Mouse (Mus musculus) cerebellum, adult 2 months (tissue): ENCODE measurements at regions not wholly inside any gene's neighbourhood (a gene's known extent, or its start where the extent isn't known, plus 50 kb on each side); places are given as distances from the start of the nearest gene placed in this dataset.

ENCODE experiments used
- DNase-seq, 2 experiments: peaks; one replicate each; pipeline ENCODE4 v3.0.0; 2021
- H3K27ac ChIP-seq: fragments of 200-500 bp; 2 replicates; pipeline ENCODE4 v1.5.1; 2012; ENCODE audit warnings: low read length, control low read depth, inconsistent platforms; ENCODE audit not compliant: insufficient read depth
- H3K27me3 ChIP-seq: fragments of 200-500 bp; 2 replicates; pipeline ENCODE4 v1.6.1; 2012; ENCODE audit warnings: inconsistent platforms, mild to moderate bottlenecking, low read length, moderate library complexity; ENCODE audit not compliant: control insufficient read depth, insufficient read depth
- H3K4me1 ChIP-seq: fragments of 200-500 bp; 2 replicates; pipeline ENCODE4 v1.6.1; 2011; ENCODE audit warnings: low read length; ENCODE audit not compliant: control insufficient read depth, insufficient read depth
- H3K4me3 ChIP-seq: fragments of 200-500 bp; replicated peaks from 2 replicates; pipeline ENCODE3; 2011; ENCODE audit warnings: mild to moderate bottlenecking, low read depth, low read length, control low read depth; ENCODE audit not compliant: insufficient read depth
- CTCF ChIP-seq: fragments of 200-500 bp; IDR thresholded peaks from 2 replicates; pipeline ENCODE4 v1.5.1; 2011; ENCODE audit warnings: low read depth, mild to moderate bottlenecking, control low read depth, low read length, moderate library complexity, borderline replicate concordance; ENCODE audit not compliant: insufficient read depth
- POLR2A ChIP-seq: fragments of 200-500 bp; IDR thresholded peaks from 2 replicates; pipeline ENCODE4 v1.6.1; 2011; ENCODE audit warnings: low read length, control low read depth, borderline replicate concordance; ENCODE audit not compliant: insufficient read depth
- WGBS: fragments of 180-500 bp; shearing (Covaris S2); methylation state at CpG from one replicate; pipeline ENCODE4 v1.1.7; 2018; 5-methylcytosine and 5-hydroxymethylcytosine counted together

DNA sequence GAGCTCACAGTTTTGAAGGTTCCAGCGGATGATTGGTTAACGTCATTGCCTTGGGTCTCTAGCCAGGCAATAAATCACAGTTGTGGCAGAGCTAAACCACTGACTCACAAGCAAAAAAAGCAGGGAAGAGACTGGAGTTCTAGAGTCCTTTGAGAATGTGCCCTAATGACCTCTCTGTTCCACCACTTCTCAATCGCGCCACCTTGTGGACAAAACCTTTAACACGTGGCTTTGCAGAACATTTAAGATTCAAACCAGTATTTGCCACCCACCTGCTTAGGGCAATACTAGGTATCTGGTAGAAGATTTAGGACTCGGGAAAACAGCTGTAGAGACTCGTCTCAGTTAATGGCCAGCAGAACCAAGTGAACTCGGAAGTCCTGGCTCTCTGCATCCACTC is 254.8 kb upstream of the Gjb5 start:
- Histone ChIP-seq H3K27ac (no peak overlapping the region), H3K4me3 (no peak overlapping the region), H3K4me1 (no peaks in the 10 kb centered on the region), H3K27me3 (no peaks in the 10 kb centered on the region)
- no peak for TF ChIP-seq POLR2A
- TF ChIP-seq CTCF = peak; percentile 22; the same call in 1 of the 2 replicates
- DNase-seq = peak; percentile 12 to 43
- 40% methylated on average over 8 of the region's 8 CpGs for WGBS

DNA sequence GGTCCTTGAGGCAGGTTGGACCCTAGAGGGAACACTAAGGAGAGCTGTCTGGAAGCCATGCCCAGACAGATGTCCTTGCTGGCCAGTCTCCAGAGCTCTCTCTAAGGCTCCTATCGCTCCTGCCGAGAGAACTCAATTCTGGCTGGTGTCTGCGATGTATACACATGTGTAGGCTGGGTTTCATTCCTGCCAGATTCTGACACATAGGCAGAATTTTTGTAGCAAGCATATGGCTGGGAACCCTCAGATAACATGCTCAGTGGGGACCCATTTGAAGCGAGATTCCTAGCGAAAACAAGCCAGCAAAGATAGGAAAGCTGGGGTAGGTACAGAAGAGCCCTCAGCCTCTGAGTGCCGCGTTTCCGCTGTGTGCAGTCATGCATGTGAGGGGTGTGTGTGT is 242.9 kb upstream of the Gjb5 start:
- peak in 1 of 2 experiments; percentile 3 for DNase-seq
- no peak overlapping the region for H3K4me3 ChIP-seq
- H3K27ac ChIP-seq = no peak overlapping the region
- TF ChIP-seq CTCF = no peak
- TF ChIP-seq POLR2A = no peak
- 0 out of 2 replicates have a peak, but pooled peaks cover 3% of the 10 kb centered on the region for H3K4me1 ChIP-seq
- H3K27me3 ChIP-seq = no peaks in the 10 kb centered on the region
- 15% methylated on average over 8 of the region's 8 CpGs for WGBS

DNA sequence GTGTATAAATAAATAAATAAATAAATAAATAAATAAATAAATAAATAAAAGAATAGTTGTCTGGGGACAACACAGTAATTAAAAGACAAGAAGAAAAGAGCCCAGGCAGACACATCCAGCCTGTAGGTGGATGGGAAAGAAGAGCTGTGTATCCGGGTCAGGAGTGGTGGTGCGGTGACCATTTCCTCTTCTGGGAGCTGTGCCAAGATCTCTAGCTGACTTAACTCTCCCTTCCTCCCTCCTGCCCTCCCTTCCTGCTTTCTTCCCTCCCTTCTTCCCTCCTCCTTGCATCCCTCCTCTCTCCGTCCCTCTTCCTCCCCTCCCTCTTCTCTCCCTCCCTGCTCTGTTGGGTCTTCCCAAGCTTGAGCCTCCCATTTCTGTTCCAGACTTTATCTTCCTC is 240.6 kb upstream of the Gjb5 start:
- no peak for DNase-seq
- WGBS = 37% methylated on average over 3 of the region's 3 CpGs
- H3K4me3 ChIP-seq = no peak overlapping the region
- H3K27me3 ChIP-seq = no peaks in the 10 kb centered on the region
- no peak overlapping the region for H3K27ac ChIP-seq
- no peak for TF ChIP-seq CTCF
- no peak for TF ChIP-seq POLR2A
- H3K4me1 ChIP-seq = 0 out of 2 replicates have a peak, but pooled peaks cover 3% of the 10 kb centered on the region

DNA sequence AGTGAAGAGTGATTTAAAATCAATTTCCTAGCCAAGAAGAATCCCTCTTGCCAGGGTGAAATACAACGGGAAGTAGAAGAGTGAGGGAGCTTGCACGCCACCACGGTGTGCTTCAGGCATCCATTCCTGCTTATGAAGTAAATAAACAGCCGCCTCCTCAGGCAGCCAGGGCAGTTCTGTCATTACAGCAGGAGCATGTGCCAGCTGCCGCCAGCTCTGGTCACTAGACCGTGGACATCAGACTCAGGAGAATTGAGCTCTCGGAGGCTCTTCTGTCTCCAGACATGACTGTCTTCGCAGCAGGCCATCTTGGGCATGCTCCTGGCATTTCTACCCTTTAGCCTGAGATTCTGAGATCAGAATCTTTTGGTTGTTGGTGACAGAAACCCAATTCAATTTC is 236.1 kb upstream of the Gjb5 start:
- WGBS = 43% methylated on average over 8 of the region's 8 CpGs
- Histone ChIP-seq H3K27me3 (no peaks in the 10 kb centered on the region), H3K27ac (no peak overlapping the region), H3K4me3 (no peak overlapping the region), H3K4me1 (no peaks in the 10 kb centered on the region)
- no peak for TF ChIP-seq CTCF
- DNase-seq = no peak

DNA sequence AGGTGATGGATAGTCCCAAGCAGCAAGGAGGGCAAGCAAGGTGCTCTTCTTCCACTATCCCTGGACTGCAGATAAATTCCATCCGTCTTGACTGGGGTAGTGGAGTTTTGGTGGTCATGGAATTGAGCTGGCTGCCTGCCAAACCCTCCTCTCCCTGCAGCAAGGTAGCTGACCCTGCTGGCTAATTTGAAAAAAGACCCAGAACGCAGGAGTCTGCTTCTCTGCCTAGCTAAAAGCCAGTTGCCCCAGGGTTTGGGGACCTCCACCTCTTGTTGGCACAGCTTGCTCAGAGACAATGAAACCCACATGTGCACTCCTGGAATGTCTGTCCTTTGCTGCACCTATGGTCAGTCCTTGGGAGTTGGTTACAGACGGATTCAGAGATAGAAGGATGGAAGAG is 233.6 kb upstream of the Gjb5 start:
- Histone ChIP-seq H3K4me3 (no peak overlapping the region), H3K27ac (no peak overlapping the region), H3K27me3 (no peaks in the 10 kb centered on the region), H3K4me1 (no peaks in the 10 kb centered on the region)
- DNase-seq = no peak
- no peak for TF ChIP-seq CTCF
- no peak for TF ChIP-seq POLR2A
- WGBS = 72% methylated on average over 3 of the region's 3 CpGs

DNA sequence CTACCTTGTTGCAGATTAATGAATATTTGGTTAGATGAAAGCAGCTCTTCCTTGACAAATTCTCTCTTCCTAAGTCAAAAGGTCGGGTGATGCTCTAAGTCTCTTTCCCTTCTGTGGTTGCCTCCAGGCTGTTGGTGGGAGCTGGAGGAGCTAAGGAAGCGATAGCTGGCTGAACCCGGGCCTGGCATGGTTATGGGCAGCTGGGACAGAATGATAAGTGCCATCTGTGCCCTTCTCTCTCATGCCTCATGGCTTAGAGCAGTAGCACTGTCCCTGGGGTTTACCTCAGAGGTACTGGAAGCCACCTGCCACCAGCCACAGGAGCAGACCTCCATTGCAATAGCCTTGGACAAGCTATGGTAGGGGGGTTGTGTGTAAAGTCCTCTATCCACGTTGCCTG is 228.8 kb upstream of the Gjb5 start:
- no peaks in the 10 kb centered on the region for H3K4me1 ChIP-seq
- DNase-seq = no peak
- H3K4me3 ChIP-seq = no peak overlapping the region
- H3K27me3 ChIP-seq = no peaks in the 10 kb centered on the region
- TF ChIP-seq POLR2A = no peak
- TF ChIP-seq CTCF = no peak
- H3K27ac ChIP-seq = no peak overlapping the region
- 41% methylated on average over 4 of the region's 4 CpGs for WGBS

DNA sequence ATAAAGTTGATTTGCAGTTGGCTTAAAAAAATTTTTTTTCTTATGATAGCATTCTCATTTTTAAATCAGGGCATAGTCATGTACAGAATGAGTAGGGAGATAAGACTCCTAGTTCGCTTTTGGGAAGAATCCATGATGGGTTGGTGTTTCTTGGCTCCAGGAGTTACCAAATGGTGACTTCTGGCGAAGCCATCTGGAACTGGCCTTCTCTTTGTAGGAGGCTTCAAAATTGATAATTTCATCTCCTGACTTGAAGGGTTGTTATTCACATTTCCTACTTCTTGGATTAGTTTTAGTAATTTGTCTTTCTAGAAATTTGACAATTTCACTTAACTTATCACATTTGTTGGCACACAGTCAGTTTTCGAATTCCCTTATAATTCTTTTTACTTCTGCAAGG is 218.5 kb upstream of the Gjb5 start:
- Histone ChIP-seq H3K27me3 (no peaks in the 10 kb centered on the region), H3K4me3 (no peak overlapping the region), H3K27ac (no peak overlapping the region), H3K4me1 (no peaks in the 10 kb centered on the region)
- WGBS = 42% methylated on average over 3 of the region's 3 CpGs
- TF ChIP-seq POLR2A (no peak), CTCF (no peak)
- peak in 1 of 2 experiments; percentile 32 for DNase-seq

DNA sequence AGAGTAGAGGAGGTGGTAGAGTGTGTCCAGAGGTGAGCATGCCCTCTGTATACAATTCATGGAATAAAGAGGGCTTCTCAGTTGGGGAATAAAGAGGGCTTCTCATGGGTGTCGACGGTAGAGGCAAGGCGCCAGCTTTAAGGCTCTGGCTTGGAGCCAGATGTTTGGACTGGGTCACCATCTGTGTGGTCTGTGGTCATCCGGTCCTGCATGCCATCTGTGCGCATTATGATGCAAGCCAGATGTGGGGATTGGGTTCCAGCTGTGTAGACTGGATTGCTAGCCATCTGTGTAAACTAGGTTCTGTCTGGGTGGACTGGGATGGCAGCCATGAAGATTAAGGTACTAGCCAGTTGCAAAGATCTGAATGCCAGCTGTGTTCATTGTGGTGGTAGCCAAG is 204.6 kb upstream of the Gjb5 start:
- DNase-seq = no peak
- no peak for TF ChIP-seq POLR2A
- no peak for TF ChIP-seq CTCF
- 52% methylated on average over 5 of the region's 5 CpGs for WGBS
- Histone ChIP-seq H3K27me3 (no peaks in the 10 kb centered on the region), H3K4me1 (no peaks in the 10 kb centered on the region), H3K27ac (no peak overlapping the region), H3K4me3 (no peak overlapping the region)

DNA sequence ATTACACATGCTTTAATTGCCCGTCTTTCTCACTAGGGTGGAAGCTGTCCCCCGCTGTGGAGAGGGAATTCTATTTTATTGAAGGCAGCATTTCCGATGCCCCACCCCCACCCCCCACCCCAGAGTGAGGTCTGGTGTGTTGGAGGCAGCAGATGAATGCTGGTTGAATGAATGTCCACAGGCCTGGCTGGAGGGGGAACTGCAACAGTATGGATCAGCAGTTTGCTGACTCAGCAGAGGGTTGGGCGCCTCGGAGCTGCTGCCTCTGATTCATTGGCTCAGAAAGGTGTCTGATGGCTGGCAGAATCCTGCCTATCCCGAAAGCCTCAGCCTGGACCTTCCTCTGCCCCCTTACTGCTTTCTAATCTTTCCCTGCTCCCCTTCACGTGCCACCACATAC is 200.6 kb upstream of the Gjb5 start:
- Histone ChIP-seq H3K27me3 (no peaks in the 10 kb centered on the region; the same call in 1 of the 2 replicates), H3K4me1 (no peaks in the 10 kb centered on the region), H3K27ac (no peak overlapping the region), H3K4me3 (no peak overlapping the region)
- DNase-seq = no peak
- WGBS = 45% methylated on average over 7 of the region's 7 CpGs
- TF ChIP-seq CTCF = no peak
- no peak for TF ChIP-seq POLR2A
